Mouse (Mus musculus) lung, postnatal 10 days (tissue): Measurements from ENCODE around the gene Ldhd.
A peak's percentile ranks its signal among the peaks of the same experiment; 100 is the strongest.

Experiments used
- DNase-seq: peaks from one replicate; pipeline ENCODE4 v3.0.0; 2021

Gene Ldhd

DNA sequence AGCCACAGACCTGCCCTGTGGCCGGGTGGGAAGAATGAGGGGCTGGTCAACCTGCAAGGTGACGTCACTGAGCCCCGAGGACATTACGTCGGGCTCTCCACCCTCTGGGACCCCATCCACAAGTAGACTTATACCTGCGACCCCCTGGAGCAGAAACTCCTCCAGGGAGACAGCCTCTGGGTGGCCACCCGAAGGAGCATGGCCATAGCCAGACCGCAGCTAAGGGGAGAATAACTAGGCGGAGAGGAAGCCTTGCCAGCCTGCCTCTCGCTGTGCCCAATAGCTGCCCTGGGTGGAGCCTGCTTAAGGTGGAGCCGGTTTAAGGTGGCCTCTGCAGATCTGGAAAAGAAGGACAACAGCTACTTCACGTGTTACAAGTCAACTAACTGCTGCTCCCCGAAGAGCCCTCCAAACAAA, at the start of gene Ldhd:
Gene Ldhd (minus strand): TSS at position 270 of the 417 bp plus-strand sequence.
- DNase-seq, result peak; percentile 69

- DNase-seq, result no peak
These were observed 48.7 kb upstream of the Ldhd start for GRCm38 (mm10) chr8:111678848-111679247.

DNA sequence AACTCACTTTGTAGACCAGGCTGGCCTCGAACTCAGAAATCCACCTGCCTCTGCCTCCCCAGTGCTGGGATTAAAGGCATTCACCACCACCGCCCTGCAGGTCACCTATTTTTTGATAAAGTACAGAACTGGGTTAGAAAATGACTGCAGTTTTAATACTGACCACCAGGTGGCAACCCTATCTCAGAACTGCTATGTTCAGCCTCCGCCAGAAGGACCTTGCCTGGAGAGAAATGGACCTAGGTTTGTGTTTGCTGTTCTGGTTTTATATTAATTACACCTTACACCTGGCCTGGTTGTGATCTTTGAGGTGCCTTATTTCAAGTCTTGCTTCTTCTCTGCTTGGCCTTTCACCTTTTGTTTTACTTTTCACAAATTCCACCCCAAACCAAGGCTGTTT, 47.9 kb upstream of the Ldhd start:
- DNase-seq, result peak; percentile 79

DNA sequence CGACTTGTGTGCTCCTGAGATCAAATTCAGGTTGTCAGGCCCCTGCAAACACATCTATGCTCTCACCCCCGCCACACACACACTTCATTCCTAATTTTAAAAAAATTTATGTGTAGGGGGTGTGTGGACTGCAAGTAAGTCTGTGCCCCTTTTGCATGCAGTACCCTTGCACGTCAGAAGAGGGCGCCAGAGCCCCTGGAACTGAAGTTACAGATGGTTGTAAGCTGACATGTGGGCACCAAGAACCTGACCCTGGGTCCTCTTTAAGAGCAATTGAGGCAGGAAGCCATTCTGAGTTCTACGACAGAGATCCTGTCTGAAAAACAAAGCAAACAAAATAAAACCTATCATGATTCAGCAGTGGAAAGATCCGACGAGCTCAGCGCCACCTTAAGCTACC, 46.1 kb upstream of the Ldhd start:
- peak; percentile 21 for DNase-seq

GRCm38 (mm10) chr8:111666751-111667150, 36.6 kb upstream of the Ldhd start:
- no peak for DNase-seq

DNA sequence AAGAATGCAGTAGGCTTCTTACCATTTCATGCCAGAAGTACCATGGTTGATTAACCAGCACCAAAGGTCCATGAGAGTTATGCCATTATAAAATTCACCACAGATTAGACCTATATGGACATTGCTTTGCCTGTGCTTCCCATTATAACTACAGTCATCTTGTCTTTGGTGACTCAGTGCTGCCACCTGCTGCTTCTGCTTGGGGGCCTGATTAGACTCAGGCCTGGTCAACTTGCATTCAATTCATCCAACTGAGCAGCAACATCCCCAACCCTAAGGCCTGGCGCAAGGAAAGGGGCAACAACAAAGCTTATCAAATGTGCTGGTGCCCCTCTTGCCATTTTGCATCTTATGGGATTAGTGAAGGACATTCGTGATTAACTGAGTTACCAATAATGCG, 32.3 kb upstream of the Ldhd start:
- peak; percentile 87 for DNase-seq

- peak; percentile 8 for DNase-seq
These were observed 28.7 kb upstream of the Ldhd start for GRCm38 (mm10) chr8:111658819-111659423.

DNA sequence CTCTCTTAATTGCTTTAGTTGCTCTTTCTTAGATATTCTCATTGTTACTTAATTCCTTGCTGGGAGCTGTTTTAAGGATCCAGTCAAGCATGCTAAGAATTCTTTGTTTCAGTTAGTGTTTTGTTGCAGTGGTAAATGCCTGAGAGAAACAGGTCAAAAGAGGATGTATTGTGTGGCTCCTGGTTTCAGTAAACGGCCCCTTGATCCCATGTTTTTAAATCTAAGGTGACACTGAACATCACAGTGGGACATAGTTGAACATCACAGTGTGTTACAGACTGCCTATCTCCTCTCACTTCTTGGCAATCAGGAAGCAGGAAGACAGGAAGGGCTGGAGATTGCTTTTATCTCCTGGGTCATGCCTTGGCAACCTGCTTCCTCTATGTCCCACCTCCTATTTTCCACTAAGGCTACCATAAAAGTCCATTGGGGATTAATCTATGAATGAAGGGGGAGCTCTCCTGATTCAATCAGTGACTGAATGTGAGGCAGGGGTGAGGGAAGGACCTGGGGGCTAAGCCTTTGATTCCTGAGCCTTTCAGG, 27.2 kb upstream of the Ldhd start:
- DNase-seq, result no peak

DNA sequence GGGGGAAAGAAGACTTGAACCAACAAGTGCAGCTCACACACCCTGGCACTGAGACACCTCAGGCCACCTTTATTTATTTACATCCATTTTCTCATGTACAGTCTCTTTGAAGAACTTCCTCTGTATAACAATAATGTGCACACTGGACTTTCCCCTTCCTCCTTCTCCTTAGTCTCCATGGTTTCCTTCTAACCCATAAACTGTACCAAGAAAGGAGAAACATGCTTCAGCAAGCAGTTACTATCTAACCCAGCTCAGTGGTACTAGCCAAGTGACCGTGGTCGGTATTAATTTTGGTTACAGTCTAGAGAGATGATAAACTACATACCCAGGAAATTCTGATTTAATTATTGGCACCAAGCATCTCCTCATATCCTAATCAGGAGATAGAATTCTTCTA, 23.4 kb upstream of the Ldhd start:
- no peak for DNase-seq

- no peak for DNase-seq
These were observed 20.5 kb upstream of the Ldhd start for GRCm38 (mm10) chr8:111650651-111651050.

GRCm38 (mm10) chr8:111648834-111649233, 18.7 kb upstream of the Ldhd start:
- DNase-seq, result no peak

DNA sequence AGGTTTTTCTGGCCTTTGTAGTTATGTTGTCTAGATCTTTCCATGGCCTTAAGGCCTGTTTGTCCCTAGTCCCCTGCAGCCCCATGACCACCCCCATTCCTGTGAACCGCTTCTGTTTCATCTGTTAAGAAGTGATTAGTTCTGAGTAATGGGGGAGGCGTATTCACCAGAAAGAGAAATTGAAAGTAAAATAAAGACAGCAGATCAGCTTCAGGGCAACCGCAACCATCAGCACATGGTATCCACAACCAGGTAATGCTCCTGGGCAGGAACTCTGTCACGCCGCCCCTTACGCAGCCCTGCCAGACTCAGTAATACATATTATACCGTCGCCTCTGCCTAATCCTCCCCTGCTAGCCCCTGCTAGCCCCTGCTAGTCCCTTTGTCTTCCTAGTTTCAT, 15.5 kb upstream of the Ldhd start:
- no peak for DNase-seq

- peak; percentile 38 for DNase-seq
These were observed 14.3 kb upstream of the Ldhd start for GRCm38 (mm10) chr8:111644286-111645051.

- peak; percentile 94 for DNase-seq
These were observed 13.3 kb upstream of the Ldhd start, which contains the start of gene Zfp1 for GRCm38 (mm10) chr8:111643264-111644141. Gene Zfp1 (plus strand): TSS chr8:111643401.

GRCm38 (mm10) chr8:111642939-111643263, 12.7 kb upstream of the Ldhd start:
- DNase-seq, result no peak

GRCm38 (mm10) chr8:111642496-111642895, 12.3 kb upstream of the Ldhd start:
- peak; percentile 43 for DNase-seq

DNA sequence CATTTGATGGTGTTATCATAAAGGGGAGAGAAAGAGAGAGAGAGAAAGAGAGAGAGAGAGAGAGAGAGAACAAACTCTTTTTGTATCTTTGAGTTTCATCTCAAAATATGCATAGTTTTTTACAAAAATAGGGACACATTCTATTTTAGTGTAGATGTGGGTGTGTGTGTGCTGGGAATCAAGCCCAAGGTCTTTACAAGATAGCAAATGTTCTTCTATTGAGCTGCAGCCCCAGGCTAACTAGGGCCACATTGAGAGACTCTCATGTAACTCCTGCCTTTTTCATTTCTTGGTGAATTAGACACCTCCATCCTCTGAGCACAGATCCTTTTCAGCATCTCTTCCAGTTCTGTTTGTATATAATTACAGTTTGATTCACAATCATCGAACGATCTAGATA, 10.9 kb upstream of the Ldhd start:
- no peak for DNase-seq

DNA sequence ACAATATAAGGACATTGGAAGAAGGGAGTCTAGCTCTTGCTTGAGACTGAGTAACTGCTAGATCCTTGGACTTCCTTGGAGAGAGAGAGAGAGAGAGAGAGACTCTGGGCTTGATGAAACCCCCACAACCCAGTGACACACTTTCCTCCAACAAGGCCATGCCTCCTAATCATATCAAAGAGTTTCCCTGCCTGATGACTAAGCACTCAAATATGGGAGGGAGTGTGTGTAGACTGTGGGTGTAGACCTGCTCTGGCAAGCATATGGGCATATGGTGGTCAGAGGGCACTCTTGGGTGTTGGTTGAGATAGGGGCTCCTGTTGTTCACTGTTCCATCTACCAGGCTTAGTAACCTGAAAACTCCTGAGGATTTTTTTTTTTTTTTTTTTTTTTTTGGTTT, 7.9 kb upstream of the Ldhd start:
- no peak for DNase-seq

DNA sequence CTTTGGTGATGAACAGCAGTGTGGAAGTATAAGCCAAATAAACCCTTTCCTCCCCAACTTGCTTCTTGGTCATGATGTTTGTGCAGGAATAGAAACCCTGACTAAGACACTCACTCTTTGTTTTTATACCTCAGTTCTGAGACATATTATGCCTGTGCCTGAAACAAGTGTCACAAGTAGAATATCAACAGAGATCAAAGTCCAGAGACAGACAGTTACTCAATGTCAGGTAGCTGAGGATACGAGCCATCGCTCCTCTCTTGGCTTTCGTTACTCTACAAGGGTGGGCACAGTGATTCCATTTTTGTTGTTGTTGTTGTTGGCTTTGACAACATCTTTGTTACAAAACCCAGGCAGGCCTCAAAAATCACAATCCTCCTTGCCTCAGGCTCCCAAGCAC, 2.8 kb upstream of the Ldhd start:
- DNase-seq, result no peak

GRCm38 (mm10) chr8:111631589-111631988, 1.4 kb upstream of the Ldhd start:
- no peak for DNase-seq

GRCm38 (mm10) chr8:111628894-111629501, 1.2 kb downstream of the Ldhd start:
- DNase-seq, result no peak

- no peak for DNase-seq
These were observed 1.8 kb downstream of the Ldhd start for GRCm38 (mm10) chr8:111628401-111628800.

GRCm38 (mm10) chr8:111627923-111628322, 2.3 kb downstream of the Ldhd start:
- no peak for DNase-seq
